Mouse (Mus musculus): ENCODE results near the gene Josd2.
A peak's percentile ranks its signal among the peaks of the same experiment; 100 is the strongest.

Gene Josd2

GRCm38 (mm10) chr7:44446070-44446855 lies 21.5 kb upstream of the Josd2 start:
- DNase-seq: no peak

GRCm38 (mm10) chr7:44453256-44453655 lies 14.5 kb upstream of the Josd2 start:
- DNase-seq: no peak

- DNase-seq: no peak
Measured at GRCm38 (mm10) chr7:44456302-44456701, 11.5 kb upstream of the Josd2 start.

- no peak for DNase-seq
Measured at GRCm38 (mm10) chr7:44460067-44460466, 7.7 kb upstream of the Josd2 start.

- DNase-seq: no peak
Measured at GRCm38 (mm10) chr7:44460767-44461502, 6.8 kb upstream of the Josd2 start.

GRCm38 (mm10) chr7:44461503-44462217 lies 6.1 kb upstream of the Josd2 start:
- no peak for DNase-seq

- peak; percentile 19 to 38 for DNase-seq
Measured at GRCm38 (mm10) chr7:44462218-44463055, 5.3 kb upstream of the Josd2 start.

- DNase-seq: no peak
Measured at GRCm38 (mm10) chr7:44463056-44463425, 4.7 kb upstream of the Josd2 start.

GRCm38 (mm10) chr7:44463556-44464225 lies 4.1 kb upstream of the Josd2 start:
- no peak for DNase-seq

- DNase-seq: no peak
Measured at GRCm38 (mm10) chr7:44464511-44464910, 3.3 kb upstream of the Josd2 start.

- no peak for DNase-seq
Measured at GRCm38 (mm10) chr7:44465111-44465510, 2.7 kb upstream of the Josd2 start, which contains the start of gene Aspdh. Gene Aspdh (plus strand): TSS chr7:44465391.

- DNase-seq: peak in 1 of 2 experiments; percentile 7
Measured at GRCm38 (mm10) chr7:44466006-44466887, 1.5 kb upstream of the Josd2 start.

GRCm38 (mm10) chr7:44466888-44467311 lies 880 bp upstream of the Josd2 start:
- DNase-seq: no peak

- DNase-seq: no peak
Measured at GRCm38 (mm10) chr7:44468644-44469285, 985 bp downstream of the Josd2 start.

GRCm38 (mm10) chr7:44469677-44470675 lies 2.2 kb downstream of the Josd2 start:
- no peak for DNase-seq

GRCm38 (mm10) chr7:44470696-44471612 lies 3.2 kb downstream of the Josd2 start:
- no peak for DNase-seq

GRCm38 (mm10) chr7:44471880-44472557 lies 4.2 kb downstream of the Josd2 start:
- DNase-seq: no peak

Data from thymus, postnatal 36 days (tissue).